Mouse (Mus musculus) forebrain, postnatal 0 days (tissue): ENCODE measurements around the gene Thap11. TPM values are rescaled to one million over a fixed set of nuclear protein-coding genes. Genes with fewer than 3 reads are reported as not detected.
A peak's percentile ranks its signal among the peaks of the same experiment; 100 is the strongest.

Experiments used
- ATAC-seq: fragments of 200-750 bp; cut with Nextera tagmentation; 2 replicates; pipeline ENCODE4 v1.8.0; 2017; ENCODE audit warnings: mild to moderate bottlenecking, moderate library complexity
- DNase-seq: peaks from one replicate; pipeline ENCODE4 v3.0.0-alpha.2; 2015
- H3K27ac ChIP-seq: fragments of 300-500 bp; sonication (generic); 2 replicates; pipeline ENCODE4 v1.5.1; 2014; ENCODE audit warnings: low read depth, mild to moderate bottlenecking, antibody characterized with exemption, low read length, moderate library complexity, mixed read lengths
- H3K27me3 ChIP-seq: fragments of 300-500 bp; sonication (generic); 2 replicates; pipeline ENCODE4 v1.6.1; 2014; ENCODE audit warnings: mild to moderate bottlenecking, low read length, mixed read lengths; ENCODE audit not compliant: insufficient read depth
- H3K36me3 ChIP-seq: fragments of 300-500 bp; sonication (generic); 2 replicates; pipeline ENCODE4 v1.6.1; 2014; ENCODE audit warnings: mild to moderate bottlenecking, moderate library complexity; ENCODE audit not compliant: insufficient read depth
- H3K4me1 ChIP-seq: fragments of 300-500 bp; sonication (generic); 2 replicates; pipeline ENCODE4 v1.6.1; 2014; ENCODE audit warnings: antibody characterized with exemption; ENCODE audit not compliant: insufficient read depth
- H3K4me2 ChIP-seq: fragments of 300-500 bp; sonication (generic); 2 replicates; pipeline ENCODE4 v1.6.1; 2014; ENCODE audit warnings: low read depth, mild to moderate bottlenecking, moderate library complexity
- H3K4me3 ChIP-seq: fragments of 300-500 bp; sonication (generic); 2 replicates; pipeline ENCODE4 v1.5.1; 2014; ENCODE audit warnings: low read depth, low read length, mixed read lengths
- H3K9ac ChIP-seq: fragments of 300-500 bp; sonication (generic); 2 replicates; pipeline ENCODE4 v1.6.1; 2014; ENCODE audit warnings: mild to moderate bottlenecking
- H3K9me3 ChIP-seq: fragments of 300-500 bp; sonication (generic); 2 replicates; pipeline ENCODE4 v1.6.1; 2016; ENCODE audit warnings: low read length
- CTCF ChIP-seq: sonication (generic); IDR thresholded peaks from 2 replicates; pipeline ENCODE4 v1.5.1; 2016; ENCODE audit warnings: antibody characterized with exemption, control low read depth, low read depth
- WGBS: fragments of 180-500 bp; shearing (Covaris S2); extraction: QIAGEN DNeasy Blood & Tissue Kit; methylation state at CpG from one replicate; pipeline ENCODE4 v1.1.7; 2014; 5-methylcytosine and 5-hydroxymethylcytosine counted together
- polyA plus RNA-seq: library from polyadenylated mRNA; unstranded; fragments of >200 nt; fragmentation: Nextera tagmentation; extraction: Ambion mirVana; gene quantifications from 2 replicates; pipeline ENCODE4 v1.2.1, GENCODE M21; 2015
- total RNA-seq: library from RNA; depleted of rRNA; stranded (reverse); fragments of >200 nt; gene quantifications from 2 replicates; pipeline ENCODE4 v1.2.3, GENCODE M21; 2014

Thap11 gene
- total and polyA plus RNA-seq, 2 experiments from 2014 or later, result 48.6 to 60.4 TPM

DNA sequence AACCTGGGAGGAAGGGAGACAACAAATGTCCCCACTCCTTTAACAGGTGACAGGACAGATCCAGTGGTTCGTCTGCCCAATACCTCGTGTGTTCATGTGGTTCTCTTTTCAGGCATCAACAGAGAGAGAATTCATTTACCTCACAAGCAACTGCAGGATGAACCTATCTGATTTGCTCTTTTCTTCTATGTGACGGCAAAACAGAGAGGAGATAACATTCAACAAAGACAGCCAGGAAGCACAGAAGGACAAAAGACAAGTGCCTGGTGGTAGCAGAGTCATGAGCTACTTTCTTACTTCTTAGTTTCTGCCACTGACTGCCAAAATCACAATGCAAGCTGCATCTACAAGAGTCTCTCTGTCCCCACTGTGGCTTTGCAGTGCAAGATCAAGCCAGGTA is 43.4 kb upstream of the Thap11 start:
- Histone ChIP-seq H3K9me3 (no peaks in the 10 kb centered on the region), H3K27ac (no peak overlapping the region), H3K4me3 (no peak overlapping the region), H3K4me1 (no peaks in the 10 kb centered on the region), H3K4me2 (no peak overlapping the region), H3K9ac (no peak overlapping the region), H3K36me3 (no peaks in the 10 kb centered on the region), H3K27me3 (no peaks in the 10 kb centered on the region)
- ATAC-seq, result no peak
- no peak for TF ChIP-seq CTCF
- DNase-seq, result no peak
- WGBS, result 75% methylated on average over 3 of the region's 3 CpGs

DNA sequence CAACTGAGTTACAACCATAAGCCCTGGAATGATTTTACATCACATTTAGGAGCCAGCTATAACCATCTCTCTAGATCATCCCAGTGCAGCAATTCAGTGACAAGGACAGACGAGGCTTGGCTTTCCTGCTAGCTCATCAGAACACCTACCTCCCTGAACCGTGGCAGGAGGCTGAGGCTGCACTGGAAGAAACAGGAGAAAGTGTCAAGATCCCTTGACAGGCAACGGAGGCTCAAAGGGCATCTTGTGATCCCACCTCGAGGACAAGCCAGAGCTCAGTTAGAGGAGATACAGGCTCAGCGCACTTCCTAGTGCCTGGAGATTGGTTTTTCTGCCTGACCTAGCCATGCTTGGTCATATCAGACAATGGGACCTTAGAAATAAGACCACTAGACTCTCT is 42.4 kb upstream of the Thap11 start:
- no peaks in the 10 kb centered on the region for H3K4me1 ChIP-seq
- DNase-seq (no peak), ATAC-seq (no peak)
- no peak overlapping the region for H3K9ac ChIP-seq
- H3K4me3 ChIP-seq, result no peak overlapping the region
- H3K9me3 ChIP-seq, result no peaks in the 10 kb centered on the region
- H3K27ac ChIP-seq, result no peak overlapping the region
- H3K36me3 ChIP-seq, result no peaks in the 10 kb centered on the region
- WGBS, result 94% methylated on average over 5 of the region's 5 CpGs
- H3K27me3 ChIP-seq, result no peaks in the 10 kb centered on the region
- H3K4me2 ChIP-seq, result no peak overlapping the region
- TF ChIP-seq CTCF, result no peak

DNA sequence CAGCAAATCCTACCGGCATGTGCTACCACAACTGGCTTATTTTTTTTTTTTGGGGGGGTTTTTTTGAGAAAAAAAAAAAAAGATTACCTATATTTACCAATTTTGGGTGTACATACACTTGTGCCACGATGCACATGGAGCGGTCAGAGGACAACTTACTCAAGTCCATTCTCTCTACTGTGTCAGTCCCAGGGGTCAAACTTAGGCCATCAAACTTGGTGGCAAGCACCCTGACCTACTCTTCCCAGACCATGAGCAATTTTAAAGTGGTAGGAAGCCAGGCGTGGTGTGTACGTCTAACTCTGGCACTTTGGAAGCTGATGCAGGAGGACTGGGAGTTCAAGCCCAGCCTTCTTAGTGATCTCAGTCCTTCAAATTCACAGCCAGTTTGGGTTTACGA is 41.7 kb upstream of the Thap11 start:
- TF ChIP-seq CTCF, result no peak
- H3K4me1 ChIP-seq, result no peaks in the 10 kb centered on the region
- H3K9me3 ChIP-seq, result no peaks in the 10 kb centered on the region
- DNase-seq (no peak), ATAC-seq (no peak)
- no peak overlapping the region for H3K4me3 ChIP-seq
- H3K27ac ChIP-seq, result no peak overlapping the region
- no peaks in the 10 kb centered on the region for H3K27me3 ChIP-seq
- no peak overlapping the region for H3K9ac ChIP-seq
- H3K36me3 ChIP-seq, result 0 out of 2 replicates have a peak, but pooled peaks cover 3% of the 10 kb centered on the region
- no peak overlapping the region for H3K4me2 ChIP-seq
- whole genome bisulfite sequencing, result 97% methylated on average over 6 of the region's 6 CpGs

DNA sequence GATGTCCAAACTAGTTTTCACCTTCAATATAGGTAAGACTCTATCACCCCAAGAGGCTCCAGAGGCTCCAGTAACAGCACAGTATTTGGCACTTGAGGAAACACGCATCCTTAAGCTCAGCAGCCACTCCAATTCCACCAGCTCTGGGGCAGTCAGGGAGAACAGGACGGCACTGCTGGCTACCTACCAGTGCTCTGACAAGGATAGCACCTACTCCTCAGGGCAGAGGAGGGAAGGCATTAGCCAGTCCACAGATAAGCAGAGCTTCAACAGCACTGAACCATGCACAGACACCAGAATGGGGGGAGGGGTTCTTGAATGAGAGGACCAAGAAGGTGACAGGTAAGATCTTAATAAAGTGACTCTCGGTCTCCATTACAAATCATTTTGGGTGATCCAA is 35.3 kb upstream of the Thap11 start:
- no peak for DNase-seq
- H3K27me3 ChIP-seq, result no peaks in the 10 kb centered on the region
- no peak overlapping the region for H3K4me2 ChIP-seq
- TF ChIP-seq CTCF, result no peak
- ATAC-seq, result no peak
- H3K4me1 ChIP-seq, result no peaks in the 10 kb centered on the region
- no peak overlapping the region for H3K9ac ChIP-seq
- H3K4me3 ChIP-seq, result no peak overlapping the region
- 97% methylated on average over 3 of the region's 3 CpGs for WGBS
- no peak overlapping the region for H3K27ac ChIP-seq
- H3K36me3 ChIP-seq, result peaks cover 35% of the 10 kb centered on the region
- H3K9me3 ChIP-seq, result no peaks in the 10 kb centered on the region

DNA sequence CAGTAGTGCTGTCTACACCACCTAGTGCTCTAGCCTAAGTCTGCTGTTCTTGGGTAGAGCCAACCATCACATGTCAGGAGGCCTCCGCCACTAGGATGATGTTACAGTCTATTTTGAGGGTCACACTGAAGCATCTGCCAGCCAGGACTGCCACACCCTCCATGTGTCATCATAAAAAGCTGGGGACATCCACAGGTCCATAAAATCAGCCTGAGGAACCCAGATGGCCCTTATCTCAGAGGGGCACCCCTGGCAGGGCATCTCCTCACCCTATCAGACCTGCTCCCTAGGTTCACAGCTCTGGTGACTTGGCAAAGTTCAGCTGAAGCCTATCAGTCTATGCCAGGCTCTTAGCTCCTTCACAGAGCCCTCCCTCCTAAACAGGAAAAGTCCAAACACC is 34.0 kb upstream of the Thap11 start:
- 90% methylated on average over 1 of the region's 1 CpGs for WGBS
- peaks cover 45% of the 10 kb centered on the region for H3K36me3 ChIP-seq
- H3K4me2 ChIP-seq, result no peak overlapping the region
- no peak overlapping the region for H3K9ac ChIP-seq
- no peaks in the 10 kb centered on the region for H3K27me3 ChIP-seq
- H3K27ac ChIP-seq, result no peak overlapping the region
- H3K9me3 ChIP-seq, result no peaks in the 10 kb centered on the region
- ATAC-seq, result no peak
- no peak overlapping the region for H3K4me3 ChIP-seq
- peaks cover 3% of the 10 kb centered on the region; the same call in 1 of the 2 replicates for H3K4me1 ChIP-seq
- no peak for DNase-seq
- no peak for TF ChIP-seq CTCF

DNA sequence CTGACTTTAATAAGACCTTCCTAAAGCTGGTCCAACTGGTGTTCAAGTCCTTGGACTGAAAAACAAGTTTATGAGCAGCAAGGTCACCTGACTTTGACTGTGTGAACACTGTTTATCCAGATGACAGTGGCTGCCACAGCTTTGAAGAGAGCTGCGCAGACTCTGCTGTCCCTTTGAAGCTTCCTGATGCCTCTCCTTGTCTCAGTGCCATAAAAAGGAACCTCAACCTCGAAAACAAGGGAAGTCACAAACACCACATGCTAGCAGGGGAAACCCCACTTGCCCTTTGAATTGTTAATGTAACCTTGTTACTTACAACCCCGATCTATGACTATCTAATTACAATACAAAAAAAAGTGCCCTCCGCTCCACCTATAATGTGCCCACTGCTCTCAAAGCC is 29.4 kb upstream of the Thap11 start:
- Histone ChIP-seq H3K36me3 (peaks cover 35% of the 10 kb centered on the region), H3K27me3 (no peaks in the 10 kb centered on the region), H3K9me3 (no peaks in the 10 kb centered on the region), H3K9ac (no peak overlapping the region), H3K4me3 (no peak overlapping the region), H3K4me2 (peak overlapping the region; percentile 85), H3K27ac (no peak overlapping the region), H3K4me1 (peaks cover 6% of the 10 kb centered on the region; the same call in 1 of the 2 replicates)
- whole genome bisulfite sequencing, result 79% methylated on average over 4 of the region's 4 CpGs
- TF ChIP-seq CTCF, result no peak
- ATAC-seq, result no peak
- no peak for DNase-seq

DNA sequence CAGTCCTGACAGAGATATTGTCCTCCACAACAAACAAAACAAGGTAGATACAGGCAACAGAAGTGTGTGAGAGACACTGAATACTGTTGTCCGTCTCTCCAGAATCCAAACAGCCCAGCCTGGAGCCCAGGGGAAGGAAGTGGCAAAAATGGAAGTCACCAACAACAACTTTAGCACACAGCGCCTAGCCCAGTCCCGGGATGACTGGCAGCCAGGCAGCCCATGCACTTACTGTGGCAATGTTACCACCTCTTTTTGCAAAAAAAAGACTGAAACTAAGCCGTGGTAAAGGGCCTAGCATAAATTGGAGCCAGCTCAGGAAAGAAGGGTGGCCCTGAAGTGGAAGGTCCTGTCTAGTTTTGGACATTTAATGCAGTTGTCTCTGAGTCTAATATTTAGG is 28.6 kb upstream of the Thap11 start:
- H3K27me3 ChIP-seq, result no peaks in the 10 kb centered on the region
- TF ChIP-seq CTCF, result no peak
- H3K9me3 ChIP-seq, result no peaks in the 10 kb centered on the region
- peak overlapping the region; percentile 94 for H3K9ac ChIP-seq
- ATAC-seq, result no peak
- peaks cover 27% of the 10 kb centered on the region for H3K36me3 ChIP-seq
- H3K27ac ChIP-seq, result peak overlapping the region; percentile 80; the same call in 1 of the 2 replicates
- DNase-seq, result no peak
- H3K4me2 ChIP-seq, result peak overlapping the region; percentile 85
- peak overlapping the region; percentile 100 for H3K4me3 ChIP-seq
- WGBS, result 11% methylated on average over 4 of the region's 4 CpGs
- H3K4me1 ChIP-seq, result peaks cover 6% of the 10 kb centered on the region; the same call in 1 of the 2 replicates
